Mouse (Mus musculus): ENCODE measurements at regions not wholly inside any gene's neighbourhood (a gene's known extent, or its start where the extent isn't known, plus 50 kb on each side); places are given as distances from the start of the nearest gene placed in this dataset.

DNA sequence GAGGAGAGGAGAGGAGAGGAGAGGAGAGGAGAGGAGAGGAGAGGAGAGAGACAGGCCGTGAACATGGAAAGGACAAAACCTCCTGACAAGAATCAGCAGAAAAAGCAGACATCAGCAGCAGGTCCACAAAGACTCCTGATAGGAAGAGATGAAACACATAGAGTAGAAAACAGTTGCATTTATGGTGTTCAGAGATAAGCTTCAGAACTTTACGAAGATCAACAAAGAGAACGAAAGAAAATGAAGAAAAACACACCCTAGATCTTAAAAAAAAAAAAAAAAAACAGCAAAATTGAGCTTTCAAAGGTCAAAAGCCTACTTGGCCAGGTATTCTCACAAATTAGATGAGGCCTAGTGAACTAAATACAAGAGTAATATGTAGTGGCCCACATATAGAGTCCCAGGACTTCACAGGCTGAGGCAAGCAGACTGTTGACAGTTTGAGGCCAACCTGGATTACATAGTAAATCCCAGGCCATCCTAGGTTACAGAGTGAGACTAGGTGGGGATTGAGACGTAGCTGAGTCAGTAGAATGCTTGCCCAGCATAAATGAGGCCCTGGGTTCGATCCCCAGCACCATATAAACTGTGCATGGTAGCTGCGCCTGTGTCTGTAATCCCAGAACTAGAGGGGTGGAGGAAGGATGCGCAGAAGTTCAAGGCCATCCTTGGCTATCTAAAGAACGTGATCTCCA is 111.6 kb upstream of the Klf3 start:
- no peak for TF ChIP-seq TAL1 (IDR thresholded peaks at IDR 0.05; ENCODE audit: low read length)
- no peak for TF ChIP-seq GATA1 (IDR thresholded peaks at IDR 0.05; ENCODE audit: low read length)

Measured in erythroblast, embryonic 14.5 days (primary cell).